Mouse (Mus musculus) E14TG2a.4 (cell line): Measurements from ENCODE around the gene Cnnm1.

Experiments
- H3K27me3 ChIP-seq: 2 replicates; pipeline ENCODE4 v1.6.1; 2014; ENCODE audit warnings: low read length, control low read depth; ENCODE audit not compliant: insufficient read depth
- H3K36me3 ChIP-seq: 2 replicates; pipeline ENCODE4 v1.6.1; 2014; ENCODE audit warnings: low read length, control low read depth; ENCODE audit not compliant: insufficient read depth
- H3K4me1 ChIP-seq: replicated peaks from 2 replicates; pipeline ENCODE4 v1.6.1; 2014; ENCODE audit warnings: low read depth, low read length, control low read depth
- H3K4me3 ChIP-seq: replicated peaks from 2 replicates; pipeline ENCODE4 v1.5.1; 2014; ENCODE audit warnings: mild to moderate bottlenecking, low read length
- H3K9me3 ChIP-seq: 2 replicates; pipeline ENCODE4 v1.6.1; 2014; ENCODE audit warnings: low read length, control low read depth
- CTCF ChIP-seq: conservative IDR thresholded peaks from 2 replicates; pipeline ENCODE4 v1.5.1; 2014; ENCODE audit warnings: low read length
- NANOG ChIP-seq: IDR thresholded peaks from 2 replicates; pipeline ENCODE4 v1.6.1; 2014; ENCODE audit warnings: borderline replicate concordance, low read length, mixed read lengths
- POU5F1 ChIP-seq: IDR thresholded peaks from 2 replicates; pipeline ENCODE4 v1.6.1; 2014; ENCODE audit warnings: low read length, borderline replicate concordance

The Cnnm1 gene

DNA sequence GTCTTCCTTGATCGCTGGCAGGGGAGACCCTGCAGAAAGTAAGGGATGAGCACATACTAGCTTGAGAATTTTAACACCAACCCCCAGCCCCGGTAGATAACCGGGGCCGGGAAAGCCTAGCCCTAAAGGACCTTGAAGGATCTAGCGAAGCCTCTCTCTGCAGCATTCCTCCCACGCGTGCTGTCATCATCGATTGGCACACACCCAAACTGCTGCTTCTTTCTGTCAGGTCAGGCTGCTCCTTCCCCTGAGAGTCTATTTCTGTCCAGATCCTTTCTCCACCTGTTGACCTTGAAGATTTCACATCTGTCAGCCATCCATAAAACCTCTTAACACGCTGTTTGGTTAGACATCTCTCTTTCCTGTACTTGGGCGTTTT, 84.9 kb downstream of the Cnnm1 start:
- TF ChIP-seq POU5F1 (no peak), CTCF (no peak), NANOG (no peak)
- H3K4me1 ChIP-seq, result peaks cover 60% of the 10 kb centered on the region
- no peaks in the 10 kb centered on the region for H3K9me3 ChIP-seq
- peaks cover 17% of the 10 kb centered on the region for H3K36me3 ChIP-seq
- no peaks in the 10 kb centered on the region for H3K27me3 ChIP-seq
- peak overlapping the region; percentile 95 for H3K4me3 ChIP-seq

DNA sequence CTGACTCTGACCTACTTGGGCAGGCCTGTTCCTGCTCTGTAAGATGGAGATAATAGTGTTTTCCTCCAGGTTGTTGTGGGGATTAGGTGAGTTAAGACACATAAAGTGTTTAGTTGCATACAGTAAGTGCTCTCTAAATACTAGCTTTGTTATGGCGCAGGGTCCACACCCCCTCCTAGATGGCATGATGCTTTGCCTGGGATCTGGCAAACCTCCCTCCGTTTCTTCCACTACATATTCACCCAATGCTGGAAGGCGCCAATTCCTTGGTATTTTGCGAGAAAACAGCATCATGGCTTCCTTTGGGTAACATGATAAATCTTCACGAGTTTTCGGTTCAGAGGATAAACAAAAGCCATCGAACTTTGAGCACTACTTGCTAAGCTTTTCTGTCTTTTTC, 85.3 kb downstream of the Cnnm1 start:
- Histone ChIP-seq H3K4me3 (peak overlapping the region; percentile 95), H3K9me3 (no peaks in the 10 kb centered on the region), H3K27me3 (no peaks in the 10 kb centered on the region), H3K4me1 (peaks cover 57% of the 10 kb centered on the region), H3K36me3 (peaks cover 17% of the 10 kb centered on the region)
- TF ChIP-seq CTCF (no peak), POU5F1 (no peak), NANOG (no peak)

DNA sequence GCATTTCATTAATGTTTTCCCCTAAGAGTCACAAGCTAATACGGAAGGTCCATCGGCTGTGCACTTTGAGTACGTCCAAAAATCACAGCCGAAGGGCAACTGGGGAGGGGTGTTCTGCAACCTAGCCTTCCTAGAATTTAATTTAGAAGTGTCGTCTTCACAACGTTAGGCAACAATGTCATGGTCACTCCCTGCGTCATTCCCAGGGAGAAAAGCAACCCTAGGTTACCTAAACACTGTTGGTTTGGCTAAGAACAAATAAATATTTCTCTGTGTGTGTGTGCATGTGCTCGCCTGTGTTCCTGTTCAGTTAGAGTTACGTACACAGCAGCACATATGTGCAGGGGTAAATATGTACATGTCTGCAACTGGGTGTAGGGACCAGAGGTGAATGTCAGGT, 85.8 kb downstream of the Cnnm1 start:
- H3K4me3 ChIP-seq, result no peak overlapping the region
- no peaks in the 10 kb centered on the region for H3K27me3 ChIP-seq
- TF ChIP-seq CTCF (no peak), POU5F1 (no peak), NANOG (no peak)
- peaks cover 16% of the 10 kb centered on the region for H3K36me3 ChIP-seq
- no peaks in the 10 kb centered on the region for H3K9me3 ChIP-seq
- H3K4me1 ChIP-seq, result peaks cover 57% of the 10 kb centered on the region

DNA sequence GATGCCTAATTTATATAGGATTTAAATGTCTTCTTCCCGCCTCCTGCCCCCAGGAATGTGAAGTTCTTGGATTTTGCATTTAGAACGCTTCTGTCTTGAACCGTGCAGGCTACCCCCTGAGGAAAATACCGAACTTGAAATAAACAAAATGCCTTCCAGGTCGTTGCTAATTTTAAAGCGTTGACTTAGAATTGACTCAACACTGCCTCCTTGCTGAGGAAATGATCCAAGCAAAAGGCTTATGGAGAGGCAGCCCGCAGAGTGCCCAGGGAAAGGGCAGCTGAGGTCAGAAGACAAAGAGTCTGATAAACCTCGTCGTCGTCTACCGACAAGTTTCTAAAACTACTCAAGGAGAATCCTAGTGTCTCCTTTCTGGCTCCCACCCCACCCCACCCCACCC, 86.9 kb downstream of the Cnnm1 start:
- TF ChIP-seq CTCF (peak; percentile 38), NANOG (no peak)
- Histone ChIP-seq H3K4me1 (peaks cover 51% of the 10 kb centered on the region), H3K36me3 (peaks cover 5% of the 10 kb centered on the region), H3K27me3 (no peaks in the 10 kb centered on the region), H3K9me3 (no peaks in the 10 kb centered on the region), H3K4me3 (peak overlapping the region; percentile 7; the same call in 1 of the 2 replicates)

DNA sequence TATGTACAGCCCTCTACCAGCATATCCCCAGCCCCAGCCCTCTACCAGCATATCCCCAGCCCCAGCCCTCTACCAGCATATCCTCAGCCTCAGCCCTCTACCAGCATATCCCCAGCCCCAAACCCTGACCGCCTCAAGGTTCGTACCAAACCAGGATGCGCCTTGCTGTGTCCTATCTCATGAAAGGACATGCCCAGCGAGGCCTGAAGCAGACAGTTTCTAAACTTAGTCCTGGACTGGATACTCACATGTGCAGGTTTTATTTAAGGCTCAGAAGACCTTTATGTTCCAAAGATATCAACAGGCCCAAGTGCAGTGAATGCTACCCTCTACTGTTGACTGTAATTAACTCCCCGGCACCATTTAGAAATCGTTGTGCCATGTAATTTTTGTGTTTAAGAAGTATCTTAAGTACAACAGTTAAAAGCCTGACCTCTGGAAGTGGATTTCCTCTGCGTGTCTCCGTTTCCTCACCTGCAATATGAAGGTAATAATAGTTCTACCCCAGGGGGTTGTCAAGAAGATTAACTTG, 87.9 kb downstream of the Cnnm1 start:
- H3K9me3 ChIP-seq, result no peaks in the 10 kb centered on the region
- no peaks in the 10 kb centered on the region for H3K36me3 ChIP-seq
- TF ChIP-seq CTCF, result no peak
- no peak for TF ChIP-seq NANOG
- TF ChIP-seq POU5F1, result no peak
- H3K4me3 ChIP-seq, result no peak overlapping the region
- H3K4me1 ChIP-seq, result peaks cover 45% of the 10 kb centered on the region
- no peaks in the 10 kb centered on the region for H3K27me3 ChIP-seq

DNA sequence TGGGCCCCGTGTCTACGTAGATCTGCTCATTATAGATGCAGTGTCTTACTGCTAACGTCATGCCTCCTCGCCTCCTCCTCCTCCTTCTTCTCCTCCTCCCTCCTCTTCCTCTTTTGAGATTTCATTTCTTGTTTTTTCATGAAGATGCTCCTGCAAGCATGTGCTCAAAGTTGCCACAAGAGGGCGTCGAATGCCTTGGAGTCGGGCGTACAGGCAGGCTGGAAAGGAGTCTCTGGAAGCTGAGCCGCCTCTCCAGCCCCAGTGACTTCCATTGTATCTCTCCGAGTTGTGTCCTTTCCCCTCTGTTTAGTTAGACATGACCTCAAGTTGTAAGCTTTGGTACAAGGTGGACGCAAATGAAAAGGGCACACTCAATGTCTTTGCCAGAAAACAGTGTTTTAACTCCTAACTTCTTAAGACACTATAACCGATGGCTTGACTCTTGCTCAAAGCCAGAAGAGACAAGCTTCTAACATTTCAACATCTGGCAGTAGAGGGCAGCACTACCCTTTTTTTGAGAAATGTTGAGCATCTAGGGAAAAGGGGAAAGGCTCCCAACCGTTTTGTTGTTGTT, 90.0 kb downstream of the Cnnm1 start:
- Histone ChIP-seq H3K4me1 (peaks cover 41% of the 10 kb centered on the region), H3K9me3 (no peaks in the 10 kb centered on the region), H3K36me3 (no peaks in the 10 kb centered on the region), H3K4me3 (no peak overlapping the region), H3K27me3 (no peaks in the 10 kb centered on the region)
- no peak for TF ChIP-seq NANOG
- peak; percentile 56 for TF ChIP-seq CTCF

DNA sequence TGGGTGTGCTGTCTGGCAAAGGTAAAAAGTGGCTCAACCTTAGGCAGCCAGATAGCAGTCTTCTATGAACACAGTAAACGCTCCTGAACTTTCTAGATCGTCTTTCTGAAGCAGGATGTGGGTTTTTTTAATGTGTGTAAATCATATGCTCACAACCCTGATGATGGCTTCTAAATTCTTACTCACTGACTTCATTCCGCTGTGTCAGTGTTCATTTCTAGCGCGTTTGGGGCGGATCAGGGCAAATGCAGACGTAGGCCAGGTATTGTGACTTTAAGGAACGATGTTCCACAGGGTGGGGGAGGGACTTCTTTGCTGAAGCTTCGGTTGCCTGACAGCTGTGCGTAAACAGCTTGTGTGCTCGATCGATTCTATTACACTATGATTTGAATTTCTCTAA, 90.7 kb downstream of the Cnnm1 start:
- no peaks in the 10 kb centered on the region for H3K36me3 ChIP-seq
- H3K9me3 ChIP-seq, result no peaks in the 10 kb centered on the region
- TF ChIP-seq NANOG, result no peak
- no peak for TF ChIP-seq CTCF
- TF ChIP-seq POU5F1, result no peak
- H3K4me3 ChIP-seq, result no peak overlapping the region
- H3K4me1 ChIP-seq, result peaks cover 34% of the 10 kb centered on the region
- H3K27me3 ChIP-seq, result no peaks in the 10 kb centered on the region

DNA sequence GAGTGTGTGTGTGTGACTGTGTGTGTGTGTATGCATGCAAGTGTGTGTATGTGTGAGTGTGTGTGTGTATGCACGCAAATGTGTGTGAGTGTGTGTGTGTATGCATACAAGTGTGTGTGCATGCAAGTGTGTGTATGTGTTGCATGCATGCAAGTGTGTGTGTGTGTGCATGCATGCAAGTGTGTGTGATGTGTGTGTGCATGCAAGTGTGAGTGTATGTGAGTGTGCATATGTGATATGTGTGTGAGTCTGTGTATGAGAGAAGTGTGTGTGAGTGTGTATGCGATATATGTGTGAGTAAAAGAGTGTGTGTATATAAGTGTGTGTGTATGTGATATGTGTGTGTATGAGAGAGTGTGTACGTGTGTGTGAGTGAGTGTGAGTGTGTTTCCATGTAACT, 95.1 kb downstream of the Cnnm1 start:
- no peak for TF ChIP-seq POU5F1
- no peak for TF ChIP-seq NANOG
- no peak for TF ChIP-seq CTCF
- H3K9me3 ChIP-seq, result no peaks in the 10 kb centered on the region
- H3K4me3 ChIP-seq, result no peak overlapping the region

DNA sequence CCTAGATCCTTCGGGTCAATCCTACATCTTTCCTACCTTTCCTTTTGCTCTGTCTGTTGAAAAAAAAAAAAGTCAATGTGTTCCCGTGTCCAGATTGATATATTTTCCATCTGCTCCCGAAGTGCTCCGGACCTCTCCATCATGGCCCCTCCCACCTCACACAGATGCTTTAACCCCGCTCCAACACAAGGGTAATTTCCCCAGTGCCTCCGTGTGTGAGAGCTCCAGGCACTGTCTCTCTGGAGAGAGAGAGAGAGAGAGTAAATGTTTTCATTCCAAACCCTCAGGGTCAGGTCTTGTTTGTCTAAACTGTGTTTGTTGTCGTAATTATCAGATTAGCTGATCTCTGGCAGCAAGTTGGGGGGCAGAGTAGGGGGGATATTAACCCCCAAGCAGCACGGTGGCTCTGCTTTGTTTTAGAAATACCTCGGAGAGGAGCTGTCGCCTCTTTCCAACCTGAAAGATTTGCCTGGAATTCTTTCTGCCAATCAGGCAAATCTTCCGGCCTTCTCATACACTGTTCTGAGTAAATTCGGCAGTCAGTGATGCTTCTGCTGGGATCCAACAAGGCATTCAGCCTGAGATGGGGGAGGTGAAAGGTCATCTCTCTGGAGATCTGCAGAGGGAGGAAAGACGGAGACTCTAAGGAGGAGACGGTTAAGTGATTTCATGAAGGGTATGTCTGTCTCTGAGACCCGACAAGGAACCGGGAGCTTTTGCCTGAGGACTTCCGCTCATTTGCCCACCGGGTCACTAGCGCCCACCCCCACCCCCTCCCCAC, 106.3 kb downstream of the Cnnm1 start:
- no peaks in the 10 kb centered on the region for H3K9me3 ChIP-seq
- no peaks in the 10 kb centered on the region for H3K36me3 ChIP-seq
- peaks cover 25% of the 10 kb centered on the region for H3K27me3 ChIP-seq
- peaks cover 23% of the 10 kb centered on the region for H3K4me1 ChIP-seq
- no peak overlapping the region for H3K4me3 ChIP-seq
- no peak for TF ChIP-seq CTCF
- TF ChIP-seq NANOG, result no peak
- TF ChIP-seq POU5F1, result no peak

More for the DNA sequence above, 95.1 kb downstream of the Cnnm1 start:
- Histone ChIP-seq H3K4me1 (peaks cover 10% of the 10 kb centered on the region), H3K27me3 (no peaks in the 10 kb centered on the region), H3K36me3 (no peaks in the 10 kb centered on the region)
